Mouse (Mus musculus): Measurements from ENCODE around the gene Fbxl4.

The Fbxl4 gene

GRCm38 (mm10) chr4:22477711-22478230, 120.4 kb downstream of the Fbxl4 start:
- DNase-seq, result no peak

GRCm38 (mm10) chr4:22478488-22479367, 121.4 kb downstream of the Fbxl4 start:
- no peak for DNase-seq

GRCm38 (mm10) chr4:22479368-22480090, 122.2 kb downstream of the Fbxl4 start:
- DNase-seq, result no peak

GRCm38 (mm10) chr4:22480091-22480857, 122.9 kb downstream of the Fbxl4 start:
- no peak for DNase-seq

GRCm38 (mm10) chr4:22480858-22481205, 123.5 kb downstream of the Fbxl4 start:
- DNase-seq, result no peak

GRCm38 (mm10) chr4:22482118-22482517, 124.8 kb downstream of the Fbxl4 start:
- no peak for DNase-seq

- DNase-seq, result no peak
These were observed 125.5 kb downstream of the Fbxl4 start for GRCm38 (mm10) chr4:22482756-22483280.

GRCm38 (mm10) chr4:22483548-22483947, 126.2 kb downstream of the Fbxl4 start:
- DNase-seq, result no peak

Data from right cerebral cortex, adult 18-20 months (tissue).